Mouse (Mus musculus) left cerebral cortex, postnatal 14 days (tissue): ENCODE data around the gene Dtx3l. TPM values are rescaled to one million over a fixed set of nuclear protein-coding genes. Genes with fewer than 3 reads are reported as not detected.
"Not testable (repeated sequence)": the region's sequence is repeated elsewhere in the genome, so short reads cannot be mapped to it uniquely, and the experiment has no call there.

Experiments used
- DNase-seq, 2 experiments: peaks; one replicate each; pipeline ENCODE4 v3.0.0; 2021 to 2022; ENCODE audit warnings: low spot score in 2 of 2, mixed read lengths in 1 of 2
- intact Hi-C: fragments of 180-260 bp; cut with DNase I; formaldehyde crosslinking; loops from one replicate; pipeline ENCODE4 v1.15.1; 2025
- total RNA-seq, 2 experiments: library from RNA; stranded (reverse); gene quantifications; 2 replicates each; pipeline ENCODE4 v1.2.3; 2021

Dtx3l gene
- total RNA-seq, 2 experiments from 2014 or later = 2.0 to 2.9 TPM

GRCm38 (mm10) chr16:35894997-35895396, 44.0 kb downstream of the Dtx3l start:
- DNase-seq = no peak
- intact Hi-C loops = no loop called here

GRCm38 (mm10) chr16:35891603-35892002, 47.3 kb downstream of the Dtx3l start:
- intact Hi-C loops = not testable (repeated sequence)
- peak in 1 of 2 experiments; percentile 6 for DNase-seq

GRCm38 (mm10) chr16:35890645-35891044, 48.3 kb downstream of the Dtx3l start:
- DNase-seq = no peak
- intact Hi-C loops = no loop called here

- DNase-seq = no peak
- intact Hi-C loops = no loop called here
Observed at GRCm38 (mm10) chr16:35888910-35889309, 50.0 kb downstream of the Dtx3l start.

GRCm38 (mm10) chr16:35888174-35888573, 50.8 kb downstream of the Dtx3l start:
- DNase-seq = no peak

More at GRCm38 (mm10) chr16:35888174-35888573, 50.8 kb downstream of the Dtx3l start:
- intact Hi-C loops = no loop called here

Other genes with a start within 250 kb of the Dtx3l start
- gene Dirc2, start 169.8 kb downstream of the Dtx3l start, total RNA-seq = 10 to 100 TPM; 78.9 to 81.1 TPM
- 1 to 10 TPM; 5.1 to 6.0 TPM for gene Hspbap1, start 168.8 kb downstream of the Dtx3l start, total RNA-seq
- gene Parp14, start 67.6 kb downstream of the Dtx3l start, total RNA-seq = 1 to 10 TPM in 1 of 2 experiments, under 1 TPM in 1; 0.79 to 1.3 TPM
- gene Parp9, start 681 bp downstream of the Dtx3l start, total RNA-seq = 1 to 10 TPM; 2.1 TPM
- gene Kpna1, start 39.6 kb upstream of the Dtx3l start, total RNA-seq = 100 to 1,000 TPM; 119 to 122 TPM
- 1 to 10 TPM; 3.6 to 3.9 TPM for gene Wdr5b, start 102.0 kb upstream of the Dtx3l start, total RNA-seq
- 10 to 100 TPM; 66.1 to 66.4 TPM for gene Fam162a, start 132.4 kb upstream of the Dtx3l start, total RNA-seq
- gene Ccdc58, start 132.5 kb upstream of the Dtx3l start, total RNA-seq = 10 to 100 TPM; 18.6 to 21.3 TPM
- not detected for gene Csta1, start 192.1 kb upstream of the Dtx3l start, total RNA-seq
- not detected for gene Stfa2l1, start 217.7 kb upstream of the Dtx3l start, total RNA-seq
- gene Gm5483, start 245.1 kb upstream of the Dtx3l start, total RNA-seq = not detected